Mouse (Mus musculus): ENCODE data around the gene Lrrk2. TPM values are rescaled to one million over a fixed set of nuclear protein-coding genes. Genes with fewer than 3 reads are reported as not detected.

Lrrk2 gene
- 143 and 167 TPM in 2 replicates for total RNA-seq (2021)
- long read RNA-seq, full-length matches to known transcripts: 1 of 9 reads
- long read RNA-seq, partial matches to known transcripts: 5 of 9 reads
- long read RNA-seq, other reads (novel, unspliced or antisense): 3 of 9 reads

- DNase-seq: peak; percentile 92
Measured at GRCm38 (mm10) chr15:91672645-91673568, at the start of gene Lrrk2. Lrrk2 (plus strand) TSS chr15:91673175.

- no peak for DNase-seq
Measured at GRCm38 (mm10) chr15:91624475-91624874, 48.5 kb upstream of the Lrrk2 start.

DNA sequence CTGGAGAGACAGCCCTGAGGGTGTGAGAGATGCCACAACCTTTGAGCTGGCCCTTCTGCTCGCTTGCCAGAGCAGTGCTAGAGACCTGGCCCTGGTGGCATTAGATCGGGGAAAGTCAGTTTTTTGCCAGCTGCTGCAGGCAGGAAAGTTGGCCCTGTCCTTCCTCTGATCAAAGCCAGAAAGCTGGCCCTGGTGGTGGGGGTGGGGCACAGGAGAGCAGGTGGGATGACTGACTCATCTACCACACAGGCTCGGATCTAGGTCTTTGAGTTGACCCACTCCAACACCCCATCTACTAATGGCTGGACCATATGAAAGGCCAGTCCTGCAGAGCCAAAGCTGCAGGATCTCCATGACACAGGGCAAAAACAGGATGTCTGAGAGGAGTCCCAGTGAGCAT is 43.8 kb upstream of the Lrrk2 start:
- no peak for DNase-seq

- no peak for DNase-seq
Measured at GRCm38 (mm10) chr15:91632473-91632872, 40.5 kb upstream of the Lrrk2 start.

DNA sequence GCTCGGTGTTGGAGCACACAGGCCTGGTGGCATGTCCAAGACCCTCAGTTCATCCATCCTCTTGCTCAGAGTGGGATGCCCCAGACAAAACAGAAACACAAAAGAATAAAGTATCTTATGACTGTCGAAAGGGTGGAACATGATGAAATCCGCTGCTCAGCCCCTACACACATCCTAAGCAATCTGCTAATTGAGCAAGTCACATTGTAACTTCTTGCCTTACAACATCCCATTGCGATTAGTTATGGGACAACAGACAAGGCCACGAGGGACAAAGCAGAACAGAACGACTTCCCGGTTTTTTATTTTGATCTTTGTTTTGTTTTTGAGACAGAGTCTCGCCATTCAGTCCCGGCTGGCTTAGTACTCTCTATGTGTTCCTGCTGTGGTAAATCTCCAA is 39.9 kb upstream of the Lrrk2 start:
- DNase-seq: no peak

- DNase-seq: no peak
Measured at GRCm38 (mm10) chr15:91633806-91634205, 39.2 kb upstream of the Lrrk2 start.

DNA sequence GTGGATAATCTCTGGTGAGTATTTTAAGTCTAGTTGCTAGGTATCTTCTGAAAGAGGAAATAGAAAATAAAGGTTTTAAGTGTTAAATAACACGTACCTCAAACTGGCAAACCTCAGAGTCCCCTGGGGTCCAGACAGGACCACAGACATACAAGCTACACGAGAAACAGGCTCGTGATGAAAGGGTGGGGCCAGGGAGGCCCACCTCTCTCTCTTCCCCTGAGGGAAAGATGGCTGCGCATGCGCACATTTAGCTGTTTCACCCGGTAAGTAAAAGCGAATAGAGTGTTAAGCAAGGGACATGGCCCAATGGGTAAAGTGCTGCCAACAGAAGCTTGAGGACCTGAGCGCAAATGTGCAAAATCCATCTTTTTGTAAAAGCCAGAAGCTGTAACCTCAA is 38.7 kb upstream of the Lrrk2 start:
- DNase-seq: no peak

DNA sequence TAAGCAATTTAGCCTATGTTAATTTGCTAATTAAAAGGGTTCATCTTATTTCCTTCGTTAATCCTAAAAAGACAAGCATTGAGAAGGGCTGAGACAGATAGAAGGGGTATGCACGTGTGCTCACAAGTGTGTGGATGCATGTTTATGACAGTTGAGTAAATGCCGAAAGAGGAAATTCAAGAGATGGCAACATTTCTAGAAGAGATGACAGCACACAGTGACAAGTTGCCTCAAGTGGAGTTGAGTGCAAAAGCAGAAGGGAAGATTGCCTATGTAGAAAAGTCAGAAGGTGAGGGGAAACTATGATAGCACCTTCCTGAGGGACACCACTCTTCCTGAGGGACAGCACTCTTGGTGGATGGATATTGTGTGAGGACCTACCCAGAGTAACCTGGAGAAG is 31.3 kb upstream of the Lrrk2 start:
- DNase-seq: no peak

DNA sequence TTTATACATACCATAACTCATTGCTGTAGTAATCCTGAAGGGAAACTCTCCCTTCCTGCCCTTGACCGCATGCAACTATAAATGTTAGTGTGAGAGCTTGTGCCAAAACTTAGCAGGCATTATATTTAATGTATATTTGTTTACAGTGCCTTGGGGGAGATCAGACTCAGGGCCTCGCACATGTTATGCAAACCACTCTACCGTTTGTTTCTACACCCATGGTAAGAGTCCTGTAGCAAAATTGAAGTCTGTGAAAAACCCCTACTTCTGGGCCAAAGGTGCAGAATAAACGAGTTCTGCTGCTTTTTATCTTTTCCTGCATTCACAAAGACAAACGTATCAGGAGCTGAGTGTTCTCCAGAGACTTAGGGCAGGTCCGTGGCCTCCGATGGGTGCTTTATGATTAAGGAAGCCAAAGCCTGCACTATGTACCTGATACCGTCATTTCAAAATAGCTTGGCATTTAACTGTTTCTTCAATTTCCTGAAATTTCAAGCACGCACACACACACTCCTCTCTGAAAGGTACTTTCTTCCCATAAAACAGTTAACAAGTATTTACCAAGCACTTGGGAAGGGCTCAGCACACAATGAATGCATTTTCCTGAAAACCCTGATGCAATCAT is 30.2 kb upstream of the Lrrk2 start:
- DNase-seq: no peak

DNA sequence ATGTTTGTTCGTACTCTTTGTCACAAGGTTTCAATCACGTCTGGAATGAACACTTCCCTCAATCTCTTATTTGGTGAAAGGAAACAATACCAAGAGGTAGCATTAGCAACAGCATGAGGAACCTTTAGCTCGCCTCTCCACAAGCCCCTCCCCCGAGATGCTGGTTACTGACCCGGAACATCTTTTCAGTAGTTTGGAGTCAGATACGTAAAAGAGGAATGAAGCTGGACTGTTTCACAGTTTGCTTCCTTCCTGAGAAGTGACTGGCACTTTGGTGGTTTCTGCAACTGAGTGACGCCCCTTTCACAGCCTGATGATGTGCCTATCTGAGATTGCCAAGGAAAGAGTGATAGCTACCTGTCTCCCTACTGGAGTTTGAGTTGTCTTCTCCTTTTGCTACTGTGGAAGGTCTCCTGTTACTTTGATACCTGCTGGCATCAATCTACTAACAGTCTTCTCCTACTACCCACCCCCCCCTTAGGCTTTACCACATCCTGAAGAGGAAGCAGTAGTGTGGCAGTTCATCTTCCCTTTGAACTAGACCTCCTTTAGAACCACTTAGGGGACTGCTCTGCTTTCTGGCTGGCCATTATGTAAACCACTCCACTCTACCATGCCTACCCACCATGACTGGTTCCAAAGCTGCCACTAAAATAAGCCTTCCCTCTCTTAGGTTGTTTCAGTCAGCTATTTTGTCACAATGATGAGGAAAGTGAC is 29.2 kb upstream of the Lrrk2 start:
- DNase-seq: no peak

DNA sequence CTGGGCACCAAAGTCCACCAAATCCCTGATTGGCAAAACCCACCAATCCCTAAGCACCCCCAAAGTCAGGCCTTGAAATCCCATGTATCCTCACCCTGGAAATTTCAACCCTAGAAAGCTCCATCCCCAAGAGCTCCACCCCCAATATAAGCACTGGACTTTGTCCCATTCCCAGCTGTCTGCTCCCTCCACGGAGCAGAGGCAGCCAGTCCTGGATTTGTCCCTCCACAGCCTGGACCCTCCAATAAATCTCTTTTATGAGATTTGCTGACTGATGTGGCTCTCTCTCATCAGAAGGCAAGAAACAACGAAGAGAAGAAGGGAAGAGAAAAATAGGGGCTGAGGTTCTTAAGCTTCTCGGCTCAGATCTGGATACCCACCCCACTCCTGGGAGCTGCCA is 22.7 kb upstream of the Lrrk2 start:
- DNase-seq: no peak

DNA sequence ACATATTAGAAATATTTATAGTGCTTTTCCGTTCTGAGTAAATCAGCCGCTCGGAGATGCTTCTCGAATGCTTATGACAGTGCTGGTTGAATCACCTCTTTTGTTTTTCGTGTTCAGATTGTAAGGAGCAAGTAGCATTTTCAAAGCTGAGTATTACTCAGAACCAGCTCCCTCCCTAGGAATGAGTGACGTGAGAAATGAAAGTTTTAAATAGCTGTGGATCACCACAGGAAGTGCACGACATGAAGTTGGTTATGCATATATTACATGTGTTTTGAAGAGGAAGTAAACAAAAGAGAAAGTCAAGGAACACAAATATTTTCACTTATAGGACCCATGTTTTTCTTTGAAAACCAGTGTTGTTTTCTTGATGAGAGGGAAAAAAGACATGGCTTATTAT is 21.5 kb upstream of the Lrrk2 start:
- no peak for DNase-seq

- no peak for DNase-seq
Measured at GRCm38 (mm10) chr15:91658227-91658626, 14.7 kb upstream of the Lrrk2 start.

- DNase-seq: no peak
Measured at GRCm38 (mm10) chr15:91660277-91661078, 12.5 kb upstream of the Lrrk2 start.

GRCm38 (mm10) chr15:91661079-91661369 is 12.0 kb upstream of the Lrrk2 start:
- DNase-seq: no peak

DNA sequence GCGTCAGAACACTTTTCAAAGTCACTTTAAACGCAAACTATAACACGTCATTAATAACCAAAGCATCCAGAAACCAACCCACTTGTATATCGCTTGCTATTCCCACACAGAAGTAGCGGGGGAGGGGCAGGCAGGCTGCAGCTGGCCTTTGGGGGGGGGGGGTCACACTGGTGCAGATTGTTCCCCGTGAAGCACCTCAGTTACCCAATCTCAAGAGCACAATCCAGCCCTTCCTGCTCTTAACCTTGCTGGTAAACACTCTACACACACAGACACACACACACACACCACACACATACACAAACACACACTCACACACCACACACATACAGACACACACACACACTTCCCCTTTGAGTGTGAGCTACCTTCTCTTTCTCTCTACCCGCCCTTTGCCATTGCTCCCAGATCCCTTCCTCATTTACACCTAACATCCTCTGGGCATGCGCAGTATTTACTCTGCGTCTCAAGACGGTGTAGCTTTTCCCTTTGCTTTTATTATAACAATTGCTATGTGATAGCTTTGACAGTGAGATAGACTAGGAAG is 8.3 kb upstream of the Lrrk2 start:
- no peak for DNase-seq

GRCm38 (mm10) chr15:91665530-91665929 is 7.4 kb upstream of the Lrrk2 start:
- DNase-seq: no peak

GRCm38 (mm10) chr15:91671216-91671615 is 1.8 kb upstream of the Lrrk2 start:
- no peak for DNase-seq

DNA sequence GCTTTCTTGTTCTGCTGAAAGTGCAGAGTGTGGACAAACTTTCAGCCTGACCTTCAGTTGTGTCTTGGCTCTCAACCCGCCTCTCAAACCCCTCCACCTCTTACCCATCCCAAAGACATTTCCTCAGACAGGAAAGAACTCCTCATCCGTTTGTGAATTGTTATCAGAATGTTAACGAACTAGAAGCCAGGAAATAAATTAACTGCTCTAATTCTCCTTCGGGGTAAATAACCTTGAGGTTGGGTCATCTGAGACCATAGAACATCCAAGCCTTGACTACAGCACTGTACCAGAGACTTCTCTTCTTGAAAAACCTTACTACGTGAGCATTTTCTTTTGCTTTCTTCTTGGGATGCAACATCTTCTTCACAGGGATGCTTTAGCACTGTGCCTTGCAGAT is 988 bp upstream of the Lrrk2 start:
- DNase-seq: no peak

DNA sequence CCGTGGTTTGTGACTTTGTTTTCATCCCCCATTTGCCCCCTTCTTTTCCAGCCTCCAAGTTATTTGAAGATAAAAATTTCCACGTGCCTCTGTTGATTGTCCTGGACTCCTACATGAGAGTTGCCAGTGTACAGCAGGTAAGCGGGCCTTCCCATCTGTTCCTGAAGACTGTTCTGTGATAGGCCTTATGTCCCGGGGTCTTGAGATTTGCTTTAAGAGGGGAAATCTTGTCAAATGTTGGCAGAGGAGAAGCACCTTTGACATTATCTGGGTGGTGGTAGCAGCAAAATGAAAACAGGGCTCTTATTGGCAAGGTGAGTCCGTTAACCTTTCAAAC is 562 bp downstream of the Lrrk2 start:
- no peak for DNase-seq

GRCm38 (mm10) chr15:91680116-91680515 is 7.1 kb downstream of the Lrrk2 start:
- DNase-seq: no peak
